Mouse (Mus musculus) megakaryocyte, adult 5-6 weeks (primary cell): Measurements from ENCODE around the gene Scgb1a1. TPM values are rescaled to one million over a fixed set of nuclear protein-coding genes. Genes with fewer than 3 reads are reported as not detected.
"Not testable (repeated sequence)": the region's sequence is repeated elsewhere in the genome, so short reads cannot be mapped to it uniquely, and the experiment has no call there.

Experiments used
- ATAC-seq: 2 replicates; pipeline ENCODE4 v1.8.0; 2016; ENCODE audit warnings: mild to moderate bottlenecking, inconsistent platforms; ENCODE audit not compliant: poor library complexity, severe bottlenecking
- total RNA-seq, 2 experiments: library from RNA; stranded (forward) in 1 of 2; stranded (reverse) in 1 of 2; fragments of 153-499, 151-499 nt in 1 of 2; fragments of 221-1000, 200-1000 nt in 1 of 2; gene quantifications; 2 replicates each; pipeline versions ENCODE4 v1.2.3 to v1.2.4; 2015 to 2017

Gene Scgb1a1
- total RNA-seq, 2 experiments from 2014 or later = 1.5 TPM; not detected in 1

GRCm38 (mm10) chr19:9069687-9070307, 18.0 kb downstream of the Scgb1a1 start:
- ATAC-seq = no peak

DNA sequence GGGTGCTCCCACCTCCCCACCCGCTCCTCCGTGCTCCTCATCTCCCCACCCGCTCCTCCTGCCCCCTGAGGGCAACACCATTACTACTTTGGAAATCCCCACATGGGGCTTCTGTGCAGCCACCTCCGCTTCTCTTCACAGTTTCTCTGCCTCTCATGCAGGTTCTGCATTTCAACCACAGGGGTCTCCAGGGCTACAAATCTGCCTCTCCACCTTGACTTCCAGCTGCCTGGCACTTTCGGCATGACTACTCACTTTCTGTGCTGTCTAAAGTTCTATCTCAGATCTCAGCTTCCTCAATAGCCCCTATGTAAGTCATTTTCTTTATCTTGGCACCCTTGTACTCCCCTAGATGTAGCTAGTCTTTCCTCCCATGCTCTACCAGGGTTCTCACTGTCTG, 20.5 kb downstream of the Scgb1a1 start:
- ATAC-seq = 0 out of 2 replicates have a peak, but pooled peaks have one; percentile 12

DNA sequence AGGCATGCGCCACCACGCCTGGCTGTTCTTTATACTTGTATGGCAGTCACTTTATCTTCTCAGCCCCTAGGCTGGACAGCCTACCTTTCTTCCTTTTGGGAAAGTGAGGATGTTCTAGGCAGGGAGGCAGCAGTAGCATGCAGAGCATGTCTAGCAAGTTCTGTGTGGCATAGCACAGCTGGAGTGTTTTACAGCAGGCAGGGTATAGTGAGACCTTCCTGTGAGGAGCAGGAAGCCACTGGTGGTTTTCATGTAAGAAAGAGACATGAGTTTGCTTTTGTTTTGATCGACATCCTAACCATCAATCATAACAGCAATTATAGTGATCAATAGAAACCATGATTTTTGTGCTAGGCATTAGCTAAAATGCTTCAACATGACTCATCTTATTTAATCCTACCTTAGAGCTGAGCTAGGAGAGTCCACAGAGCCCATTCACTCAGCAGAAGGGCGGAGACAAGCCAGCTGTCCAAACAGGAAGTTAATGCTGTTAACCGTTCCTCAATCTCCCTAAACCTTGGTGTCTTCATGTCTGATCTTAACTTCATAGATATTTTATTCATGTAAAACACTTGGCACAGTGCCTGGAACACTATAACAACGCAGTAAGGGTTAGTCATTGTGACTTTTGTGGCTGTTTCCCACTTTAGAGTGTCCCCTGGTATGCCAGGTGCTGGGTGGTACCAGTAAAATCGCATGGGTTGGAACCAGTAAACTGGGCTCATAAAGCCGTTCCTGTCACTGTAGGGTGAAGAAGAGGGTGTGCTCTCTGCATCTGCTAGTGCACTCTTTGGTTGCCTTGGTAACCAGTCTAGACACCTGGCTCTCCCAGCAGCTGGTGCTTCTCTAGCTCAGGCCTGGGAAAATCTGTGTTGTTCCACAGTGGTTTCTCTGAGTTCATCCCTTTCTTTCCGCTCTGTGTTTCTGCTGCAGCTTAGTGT, 21.9 kb downstream of the Scgb1a1 start:
- ATAC-seq = peak; percentile 74

DNA sequence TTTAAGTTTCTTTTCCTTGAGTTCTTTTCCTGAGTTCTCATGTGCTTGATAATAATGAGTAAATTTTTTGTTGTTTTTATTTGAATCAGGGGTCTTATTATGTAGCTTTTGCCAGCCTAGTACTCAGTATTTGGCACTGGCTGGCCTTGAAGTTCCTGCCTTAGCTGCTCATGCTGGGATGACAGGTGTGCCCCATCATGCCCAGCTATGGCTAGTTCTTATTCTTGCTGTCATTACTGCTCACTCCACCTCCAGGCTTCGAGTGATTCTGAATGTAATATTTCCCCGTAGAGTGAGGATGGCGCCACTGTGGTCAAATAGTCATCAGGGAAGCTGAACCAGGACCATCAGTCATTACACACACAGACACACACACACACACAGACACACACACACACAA, 23.9 kb downstream of the Scgb1a1 start:
- no peak for ATAC-seq

DNA sequence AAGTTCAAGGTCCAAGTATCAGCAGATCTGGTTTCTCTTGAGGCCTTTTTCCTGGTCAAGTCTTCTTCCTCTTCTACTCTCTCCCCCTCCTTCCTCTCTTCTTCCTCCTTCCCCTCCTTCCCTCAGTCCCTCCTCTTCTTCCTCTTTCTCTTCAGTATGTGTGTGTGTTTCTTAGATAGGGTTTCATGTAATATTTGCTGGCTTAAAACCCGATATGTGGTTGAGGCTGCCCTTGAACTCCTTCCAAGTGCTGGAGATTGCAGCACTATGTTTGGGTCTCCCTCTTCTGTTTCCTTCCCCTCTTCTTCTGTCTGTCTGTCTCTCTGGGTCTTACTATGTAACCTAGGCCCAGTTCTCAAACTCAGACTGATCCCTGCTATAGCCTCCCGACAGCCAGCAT, 24.9 kb downstream of the Scgb1a1 start:
- peak; percentile 39 for ATAC-seq

- ATAC-seq = no peak
Measured at GRCm38 (mm10) chr19:9061221-9061893, 26.4 kb downstream of the Scgb1a1 start.

- ATAC-seq = peak; percentile 61
Measured at GRCm38 (mm10) chr19:9060103-9060502, 27.7 kb downstream of the Scgb1a1 start.

GRCm38 (mm10) chr19:9059391-9059790, 28.4 kb downstream of the Scgb1a1 start:
- no peak for ATAC-seq

DNA sequence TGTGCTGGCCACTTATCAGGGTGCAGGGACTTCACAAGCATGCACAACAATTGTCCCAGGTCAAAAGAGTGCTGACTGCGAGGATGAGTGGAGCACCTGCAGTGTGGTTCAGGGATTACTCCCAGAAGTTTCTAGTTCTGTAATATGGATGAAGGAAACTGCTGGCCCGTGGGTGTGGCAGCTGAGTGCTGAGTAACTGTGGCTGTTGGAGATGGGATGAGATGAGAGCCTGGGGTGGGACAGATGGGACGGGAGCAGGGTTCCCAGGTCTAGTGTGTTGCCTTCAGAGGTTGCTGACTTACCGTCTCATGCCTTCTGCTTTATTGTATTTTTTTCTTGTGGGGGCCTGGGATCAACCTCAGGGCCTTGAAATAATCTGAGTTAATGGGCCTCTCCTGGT, 28.8 kb downstream of the Scgb1a1 start:
- no peak for ATAC-seq

DNA sequence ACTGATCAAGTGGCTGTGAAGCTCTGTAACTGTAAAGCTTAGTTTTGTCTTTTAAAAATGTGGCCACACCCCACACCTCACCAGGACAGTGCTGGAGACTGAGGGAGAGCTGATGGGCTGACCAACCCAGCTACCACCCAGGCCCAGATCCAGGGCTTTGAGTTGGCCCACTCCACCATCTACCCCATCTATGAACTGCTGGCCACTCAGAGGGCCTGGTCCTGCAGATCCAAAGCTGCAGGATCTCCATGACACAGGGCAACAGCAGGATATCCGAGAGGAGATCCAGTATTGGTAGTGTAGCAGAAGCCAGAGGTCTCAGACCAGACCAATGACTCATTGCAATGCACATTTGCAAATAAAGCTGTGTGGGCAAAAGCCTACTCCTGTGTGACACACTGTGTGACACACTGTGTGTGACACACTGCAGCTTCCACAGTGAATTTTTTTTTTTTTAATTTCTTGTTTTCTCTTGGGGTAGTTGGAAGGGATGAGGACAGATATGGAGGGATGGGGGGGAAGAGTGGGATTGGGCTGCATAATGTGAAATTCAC, 29.4 kb downstream of the Scgb1a1 start:
- no peak for ATAC-seq

- ATAC-seq = no peak
Measured at GRCm38 (mm10) chr19:9057679-9058078, 30.1 kb downstream of the Scgb1a1 start.

DNA sequence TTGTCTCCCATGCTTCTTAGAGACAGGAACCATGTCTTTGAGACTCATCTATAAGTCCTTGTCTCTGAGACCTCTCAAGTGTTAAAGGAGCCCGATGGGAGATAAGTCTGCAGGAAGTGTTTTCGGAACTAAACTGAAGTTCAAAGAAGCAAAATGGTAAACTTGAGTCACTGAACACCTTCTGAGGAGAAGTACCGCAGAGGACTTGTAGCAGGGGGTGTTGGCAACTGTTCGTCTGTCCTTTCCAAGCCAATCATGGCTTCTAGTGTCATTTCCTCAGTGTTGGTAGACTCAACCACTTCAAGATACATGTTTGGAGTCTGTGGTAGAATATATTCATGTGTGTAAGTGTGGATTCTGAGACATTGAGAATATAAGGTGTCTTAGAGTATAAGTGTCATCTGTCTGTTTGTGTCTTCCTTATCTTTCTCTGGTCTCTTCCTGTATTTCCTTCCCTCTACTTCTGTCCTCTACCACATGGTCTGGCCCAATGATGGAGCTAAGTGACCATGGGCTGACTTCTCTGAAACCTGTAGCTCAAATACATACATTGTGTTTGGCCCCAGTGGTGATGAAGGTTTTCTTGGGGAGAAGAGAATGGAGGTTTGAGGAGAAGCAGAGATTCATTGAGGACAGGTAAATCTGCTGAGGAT, 31.9 kb downstream of the Scgb1a1 start:
- no peak for ATAC-seq

- peak; percentile 66 for ATAC-seq
Measured at GRCm38 (mm10) chr19:9055153-9055552, 32.6 kb downstream of the Scgb1a1 start.

DNA sequence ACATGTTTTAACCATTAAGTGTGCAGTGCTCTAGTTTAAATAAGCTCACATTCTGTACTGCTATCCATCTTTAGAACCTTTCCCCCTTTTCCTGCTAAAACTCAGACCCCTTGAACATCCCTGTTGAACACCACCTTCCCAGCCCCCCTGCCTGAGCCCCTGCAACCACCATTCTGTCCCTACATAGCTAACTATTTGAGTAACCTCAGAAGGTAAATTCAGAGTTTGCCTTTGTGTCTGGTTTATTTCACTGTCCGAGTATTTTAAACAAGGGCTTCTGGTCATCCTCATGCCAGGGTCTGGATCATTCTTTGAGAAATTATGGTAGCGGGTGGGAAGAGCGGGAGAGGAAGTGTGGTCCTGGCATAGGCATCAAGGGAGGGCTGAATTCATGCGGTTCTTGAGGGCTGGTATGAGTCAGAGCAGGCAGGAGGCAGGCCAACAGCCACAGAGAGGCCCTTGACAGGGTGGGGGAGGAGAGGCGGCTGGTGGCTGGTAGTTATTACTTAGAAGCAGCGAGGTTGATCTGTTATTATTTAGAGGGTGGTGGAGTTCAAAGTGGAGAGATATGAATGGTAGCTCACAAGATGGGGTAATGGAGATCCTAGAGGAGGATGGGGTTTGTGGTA, 34.8 kb downstream of the Scgb1a1 start:
- peak; percentile 89 for ATAC-seq

- not testable (repeated sequence) for ATAC-seq
Measured at GRCm38 (mm10) chr19:9051985-9052384, 35.8 kb downstream of the Scgb1a1 start.

- ATAC-seq = no peak
Measured at GRCm38 (mm10) chr19:9050294-9051229, 37.2 kb downstream of the Scgb1a1 start.

DNA sequence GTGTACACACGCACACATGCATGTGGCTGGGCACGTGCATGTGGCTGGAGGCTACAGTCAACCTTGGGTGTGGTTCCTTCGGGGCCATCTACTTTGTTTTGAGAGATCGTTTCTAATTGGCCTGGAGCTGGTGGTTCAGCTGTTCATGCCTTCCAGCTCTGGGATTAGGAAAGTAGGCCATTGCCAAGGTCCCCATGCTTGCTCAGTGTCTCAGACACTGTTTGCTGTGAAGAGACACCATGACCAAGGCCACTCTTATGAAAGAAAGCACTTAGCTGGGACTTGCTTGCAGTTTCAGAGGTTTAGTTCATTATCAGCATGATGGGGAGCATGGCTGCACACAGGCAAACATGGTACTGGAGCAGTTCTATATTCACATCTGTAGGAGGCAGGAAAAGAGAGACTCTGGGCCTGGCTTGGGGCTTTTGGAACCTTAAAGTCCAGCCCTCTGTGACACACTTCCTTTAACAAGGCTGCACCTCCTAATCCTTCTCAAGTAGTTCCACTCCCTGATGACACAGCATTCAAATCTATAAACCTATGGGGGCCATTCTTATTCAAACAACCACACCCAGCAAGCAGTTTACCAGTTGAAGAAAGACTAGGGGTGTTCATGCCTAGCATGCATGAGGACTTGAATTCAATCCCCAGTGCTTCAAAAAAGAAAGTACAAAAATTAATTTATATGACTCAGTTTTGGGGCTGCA, 38.6 kb downstream of the Scgb1a1 start:
- ATAC-seq = no peak

DNA sequence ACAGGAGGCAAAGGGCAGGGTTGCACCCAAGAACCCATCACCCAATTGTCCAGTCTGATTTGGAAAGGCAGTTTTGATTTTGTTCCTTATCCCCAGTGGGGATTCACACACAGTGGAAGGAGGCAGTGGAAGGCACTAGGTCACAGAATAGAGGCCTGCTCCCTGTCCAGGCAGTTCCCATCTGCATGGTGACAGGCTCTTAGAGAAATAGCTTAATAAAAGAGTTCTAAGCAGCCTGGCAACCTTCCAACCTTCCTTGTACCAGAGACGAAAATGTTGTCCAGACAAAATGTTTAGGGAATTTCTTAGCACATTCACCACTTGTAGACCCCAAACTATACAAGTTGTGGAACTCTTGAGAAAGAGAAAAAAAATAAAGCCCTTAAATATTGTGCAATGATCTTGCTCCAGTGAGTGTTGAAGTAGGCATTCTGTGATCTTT, 39.8 kb downstream of the Scgb1a1 start:
- no peak for ATAC-seq
